18 mouse cellular contexts compared by ENCODE assay signal in the genomic region with DNA sequence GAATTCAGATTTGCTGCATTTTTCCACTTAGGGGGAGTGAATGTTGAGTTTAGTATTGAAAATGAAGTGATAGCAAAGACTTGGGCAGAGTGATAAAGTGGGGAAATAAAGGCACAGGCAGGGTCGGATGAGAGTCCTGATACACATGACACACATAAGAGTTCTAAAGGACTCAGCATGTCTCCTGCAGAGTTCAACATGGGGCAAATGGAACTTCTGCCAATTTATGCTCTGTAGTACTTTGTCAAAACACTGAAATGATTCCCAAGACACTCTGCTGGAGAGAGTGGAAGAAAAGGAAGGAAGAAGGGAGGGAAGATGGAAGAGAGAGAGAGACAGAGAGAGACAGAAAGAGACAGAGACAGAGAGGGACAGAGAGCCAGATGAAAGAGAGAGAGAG.
"Had no signal": no experiment of that assay in that cellular context is flagged by ENCODE, and none has a peak within 500 bp of the region (broad histone marks: within the 10 kb centered on the region; RNA-seq: fewer than 3 reads in every experiment).

No protein-coding gene starts in this region.

- H3K27ac ChIP-seq: liver, embryonic 12.5 days; liver, embryonic 14.5 days; midbrain, embryonic 10.5 days; midbrain, embryonic 12.5 days; neural tube, embryonic 13.5 days; neural tube, embryonic 15.5 days had no signal

- ATAC-seq: liver, embryonic 12.5 days; midbrain, embryonic 16.5 days had no signal

- H3K4me2 ChIP-seq: liver, embryonic 12.5 days; midbrain, embryonic 12.5 days; neural tube, embryonic 13.5 days; neural tube, embryonic 15.5 days had no signal

- H3K36me3 ChIP-seq: liver, embryonic 12.5 days; midbrain, embryonic 10.5 days; midbrain, embryonic 12.5 days; neural tube, embryonic 13.5 days; neural tube, embryonic 15.5 days had no signal

- H3K4me3 ChIP-seq: liver, embryonic 12.5 days; midbrain, embryonic 10.5 days; midbrain, embryonic 12.5 days; myocyte; neural tube, embryonic 13.5 days; neural tube, embryonic 15.5 days had no signal

- H3K27me3 ChIP-seq: liver, embryonic 12.5 days; midbrain, embryonic 12.5 days; neural tube, embryonic 13.5 days; neural tube, embryonic 15.5 days had no signal

- H3K4me1 ChIP-seq: liver, embryonic 12.5 days; neural tube, embryonic 13.5 days; neural tube, embryonic 15.5 days had no signal

- DNase-seq: lung, adult 2 months; lung, postnatal 4 days; midbrain, embryonic 14.5 days; right cerebral cortex, adult 18-20 months; right cerebral cortex, postnatal 25 days; right cerebral cortex, postnatal 4 days; spleen, adult 18-20 months; thymus, adult 18-20 months; thymus, postnatal 14 days; thymus, postnatal 36 days had no signal

- H3K9ac ChIP-seq: liver, embryonic 12.5 days; liver, embryonic 14.5 days; midbrain, embryonic 12.5 days; neural tube, embryonic 13.5 days; neural tube, embryonic 15.5 days had no signal

- H3K9me3 ChIP-seq: liver, embryonic 12.5 days; midbrain, embryonic 10.5 days; midbrain, embryonic 12.5 days; neural tube, embryonic 13.5 days; neural tube, embryonic 15.5 days had no signal
